Mouse (Mus musculus): ENCODE measurements around the gene Ccdc158.

DNA sequence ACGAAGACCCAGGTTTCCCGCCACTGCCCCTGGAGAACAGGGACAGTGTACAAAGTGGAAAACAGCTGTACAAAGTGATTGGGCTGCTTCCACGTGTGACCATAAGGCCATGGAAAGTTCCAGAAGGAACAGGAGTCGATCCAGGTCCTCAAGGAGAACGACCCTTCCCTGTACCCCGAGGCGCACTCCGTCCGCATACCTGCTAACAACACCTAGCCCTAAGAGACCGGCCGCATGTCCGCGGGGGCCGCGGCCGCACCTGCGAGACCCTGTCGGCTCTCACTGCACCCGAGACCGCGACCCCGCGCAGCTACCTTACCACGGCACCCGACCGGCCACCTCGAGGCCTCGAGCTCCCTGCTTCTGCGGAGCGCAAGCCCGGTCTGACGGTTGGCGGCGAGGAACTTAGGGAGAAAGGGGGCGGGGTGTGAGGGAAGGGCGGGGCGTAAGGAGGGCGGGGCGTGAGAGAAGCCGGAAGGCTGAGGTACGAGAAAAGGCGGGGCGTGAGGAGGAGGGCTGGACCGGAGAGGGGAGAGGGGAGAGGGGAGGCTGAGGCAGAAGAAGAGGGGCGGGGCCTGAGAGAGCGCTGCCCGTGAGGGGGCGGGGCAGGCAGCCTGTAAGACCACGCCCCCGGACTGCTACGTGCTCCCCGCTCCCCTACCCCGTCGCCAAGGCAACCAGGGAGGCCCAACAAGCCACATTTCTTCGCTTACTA, at the start of gene Ccdc158:
- TF ChIP-seq CTCF (IDR thresholded peaks at IDR 0.05; ENCODE audit: low read depth) (no peak), EP300 (IDR thresholded peaks at IDR 0.05; ENCODE audit: low read depth) (no peak)

Data from heart, postnatal 0 days (tissue).